ENCODE assay signal across 8 mouse cellular contexts in genomic region chr12:70144637-70145448, GRCm38 (mm10). TPM values are rescaled to one million over a fixed set of nuclear protein-coding genes. Genes with fewer than 3 reads are reported as not detected.
DNase-seq lines count a peak whose midpoint lies in the region; ATAC-seq and TF ChIP-seq lines count a peak whose summit lies in the region.

No protein-coding gene starts in this region.

- H3K4me2 ChIP-seq in embryonic facial prominence, embryonic 13.5 days, result no peak overlapping the region
- H3K4me2 ChIP-seq in lung, postnatal 0 days (replicated peaks; ENCODE audit: low read depth, low read length), result no peak overlapping the region

- H3K4me1 ChIP-seq in embryonic facial prominence, embryonic 13.5 days, result peaks cover 17% of the 10 kb centered on the region
- peaks cover 7% of the 10 kb centered on the region; the same call in 1 of the 2 replicates for H3K4me1 ChIP-seq in lung, postnatal 0 days (ENCODE audit: insufficient read depth, low read depth, low read length)
- peaks cover 6% of the 10 kb centered on the region; the same call in 1 of the 2 replicates for H3K4me1 ChIP-seq in small intestine, adult 2 months (ENCODE audit: control insufficient read depth, insufficient read depth, insufficient read length, low read length)

- TF ChIP-seq EP300 in lung, postnatal 0 days (IDR thresholded peaks at IDR 0.05), result peak; percentile 18; the same call in 1 of the 2 replicates

- DNase-seq in gastrocnemius, adult 2 months, result peak; percentile 48
- no peak for DNase-seq in gastrocnemius, postnatal 36 days
- DNase-seq in adrenal gland, postnatal 36 days, result peak; percentile 45 to 61
- peak; percentile 76 for DNase-seq in heart, postnatal 4 days
- DNase-seq in layer of hippocampus, adult 2 months (ENCODE audit: low spot score in 2 of 2), result peak; percentile 63 to 77
- DNase-seq in lung, postnatal 0 days (ENCODE audit: low spot score), result peak; percentile 60

- 44% methylated on average over 20 of the region's 20 CpGs for WGBS in embryonic facial prominence, embryonic 13.5 days
- 31% methylated on average over 20 of the region's 20 CpGs for WGBS in lung, postnatal 0 days
- WGBS in small intestine, adult 2 months, result 46% methylated on average over 20 of the region's 20 CpGs

- no peaks in the 10 kb centered on the region for H3K9me3 ChIP-seq in embryonic facial prominence, embryonic 13.5 days
- no peaks in the 10 kb centered on the region for H3K9me3 ChIP-seq in lung, postnatal 0 days (ENCODE audit: low read length)

- intact Hi-C loops in gastrocnemius, adult 2 months (cut with DNase I), result loop anchor here (2.0 to 10.0 kb wide), 4 partner anchors 83 to 390 kb away; no protein-coding TSS in a partner anchor
- intact Hi-C loops in gastrocnemius, postnatal 36 days (cut with DNase I), result loop anchor here (5.0 to 10.0 kb wide), 2 partner anchors 68 to 160 kb away; partner anchors contain the start of gene Sav1

- no peaks in the 10 kb centered on the region for H3K27me3 ChIP-seq in embryonic facial prominence, embryonic 13.5 days
- H3K27me3 ChIP-seq in lung, postnatal 0 days (replicated peaks; ENCODE audit: insufficient read depth, low read length), result no peaks in the 10 kb centered on the region
- no peaks in the 10 kb centered on the region for H3K27me3 ChIP-seq in small intestine, adult 2 months (ENCODE audit: control insufficient read depth, insufficient read depth, low read length)

- H3K36me3 ChIP-seq in embryonic facial prominence, embryonic 13.5 days, result no peaks in the 10 kb centered on the region
- no peaks in the 10 kb centered on the region for H3K36me3 ChIP-seq in lung, postnatal 0 days (ENCODE audit: insufficient read depth, low read length)
- H3K36me3 ChIP-seq in small intestine, adult 2 months (ENCODE audit: control insufficient read depth, insufficient read depth, low read length), result no peaks in the 10 kb centered on the region

- H3K9ac ChIP-seq in embryonic facial prominence, embryonic 13.5 days, result no peak overlapping the region
- H3K9ac ChIP-seq in lung, postnatal 0 days (replicated peaks; ENCODE audit: low read depth), result no peak overlapping the region

- H3K4me3 ChIP-seq in gastrocnemius, adult 2 months, result peak overlapping the region; percentile 52
- H3K4me3 ChIP-seq in embryonic facial prominence, embryonic 13.5 days, result no peak overlapping the region
- no peak overlapping the region for H3K4me3 ChIP-seq in layer of hippocampus, adult 2 months
- no peak overlapping the region for H3K4me3 ChIP-seq in lung, postnatal 0 days (ENCODE audit: low read depth, low read length)
- H3K4me3 ChIP-seq in small intestine, adult 2 months (ENCODE audit: low read depth, low read length), result no peak overlapping the region

- peak overlapping the region; percentile 62 for H3K27ac ChIP-seq in gastrocnemius, adult 2 months
- peak overlapping the region; percentile 51 for H3K27ac ChIP-seq in embryonic facial prominence, embryonic 13.5 days
- H3K27ac ChIP-seq in layer of hippocampus, adult 2 months, result peak overlapping the region; percentile 55; the same call in 1 of the 2 replicates
- H3K27ac ChIP-seq in lung, postnatal 0 days (ENCODE audit: low read length), result peak overlapping the region; percentile 47; the same call in 1 of the 2 replicates
- H3K27ac ChIP-seq in small intestine, adult 2 months (ENCODE audit: insufficient read depth, low read depth, low read length), result no peak overlapping the region

- TF ChIP-seq CTCF in gastrocnemius, adult 2 months (IDR thresholded peaks at IDR 0.05), result peak; percentile 74
- TF ChIP-seq CTCF in layer of hippocampus, adult 2 months (conservative IDR thresholded peaks at IDR 0.05), result peak; percentile 84
- TF ChIP-seq CTCF in lung, postnatal 0 days (IDR thresholded peaks at IDR 0.05), result peak; percentile 83
- TF ChIP-seq CTCF in small intestine, adult 2 months (IDR thresholded peaks at IDR 0.05; ENCODE audit: extremely low read depth, insufficient read length, insufficient replicate concordance, low read depth, low read length), result peak; percentile 43; the same call in 1 of the 2 replicates

- no peak for ATAC-seq in embryonic facial prominence, embryonic 13.5 days (ENCODE audit: insufficient number of reproducible peaks, insufficient read depth, low FRiP score, low TSS enrichment, low read depth)
- ATAC-seq in lung, postnatal 0 days, result peak; percentile 23

- no peak for TF ChIP-seq POLR2A in small intestine, adult 2 months (IDR thresholded peaks at IDR 0.05; ENCODE audit: low read depth, low read length)

RNA-seq across cellular contexts. Expression of gene Abhd12b, which starts 9.1 kb away (rescaled TPM):
- not detected for total RNA-seq in gastrocnemius, adult 2 months (2021)
- total RNA-seq in gastrocnemius, postnatal 36 days (2021), result not detected
- total RNA-seq in adrenal gland, postnatal 36 days (2021), result not detected
- 0.18 and 0.21 TPM in 2 replicates for polyA plus RNA-seq in embryonic facial prominence, embryonic 13.5 days (2015; fragmentation: Nextera tagmentation; extraction: Ambion mirVana)
- total RNA-seq in heart, postnatal 4 days (2021), result not detected
- total RNA-seq in layer of hippocampus, adult 2 months (2021), result not detected
- 0.45 and 0.57 TPM in 2 replicates for polyA plus RNA-seq in lung, postnatal 0 days (2015; fragmentation: Nextera tagmentation; extraction: Ambion mirVana)
- polyA plus RNA-seq in small intestine, adult 2 months (2012; rRNA removed), result not detected in 2 replicates

RNA-seq across cellular contexts. Expression of gene Nin, which starts 31.3 kb away (rescaled TPM):
- total RNA-seq in gastrocnemius, adult 2 months (2021), result 10 to 100 TPM; 23.6 to 24.6 TPM
- total RNA-seq in gastrocnemius, postnatal 36 days (2021), result 10 to 100 TPM; 20.8 to 25.2 TPM
- 10 to 100 TPM; 31.2 to 39.4 TPM for total RNA-seq in adrenal gland, postnatal 36 days (2021)
- polyA plus RNA-seq in embryonic facial prominence, embryonic 13.5 days (2015; fragmentation: Nextera tagmentation; extraction: Ambion mirVana), result 12.0 and 12.3 TPM in 2 replicates
- total RNA-seq in heart, postnatal 4 days (2021), result 10 to 100 TPM; 41.3 to 42.0 TPM
- total RNA-seq in layer of hippocampus, adult 2 months (2021), result 10 to 100 TPM; 61.9 to 79.5 TPM
- 8.3 and 8.6 TPM in 2 replicates for polyA plus RNA-seq in lung, postnatal 0 days (2015; fragmentation: Nextera tagmentation; extraction: Ambion mirVana)
- 1.2 and 4.0 TPM in 2 replicates for polyA plus RNA-seq in small intestine, adult 2 months (2012; rRNA removed)

Comparison
In these comparisons a context has a peak if more than half of its experiments do, and no peak if none do; other contexts are left out.
1. DNase-seq: peak in gastrocnemius, adult 2 months (single experiment), adrenal gland, postnatal 36 days (2 of 2), heart, postnatal 4 days (single experiment), layer of hippocampus, adult 2 months (2 of 2) and lung, postnatal 0 days (single experiment); none in gastrocnemius, postnatal 36 days (0 of 2).
2. Peak in every context shown above with its lines, with median percentiles within 50 percentile points of each other: CTCF ChIP-seq.